Mouse (Mus musculus) testis, adult 2 months (tissue): ENCODE data around the gene 4930432M17Rik. TPM values are rescaled to one million over a fixed set of nuclear protein-coding genes. Genes with fewer than 3 reads are reported as not detected.

Source experiments
- H3K27ac ChIP-seq: fragments of 200-500 bp; 2 replicates; pipeline ENCODE4 v1.5.1; 2012; ENCODE audit warnings: low read depth, low read length; ENCODE audit not compliant: control insufficient read depth, insufficient read depth
- H3K27me3 ChIP-seq: fragments of 200-500 bp; 2 replicates; pipeline ENCODE4 v1.6.1; 2012; ENCODE audit warnings: mild to moderate bottlenecking, low read length, moderate library complexity; ENCODE audit not compliant: control insufficient read depth, insufficient read depth
- H3K36me3 ChIP-seq: fragments of 200-500 bp; 2 replicates; pipeline ENCODE4 v1.6.1; 2012; ENCODE audit warnings: mild to moderate bottlenecking, low read length; ENCODE audit not compliant: control insufficient read depth, insufficient read depth
- H3K4me1 ChIP-seq: fragments of 200-500 bp; 2 replicates; pipeline ENCODE4 v1.6.1; 2012; ENCODE audit warnings: low read length; ENCODE audit not compliant: control insufficient read depth, insufficient read depth
- H3K4me3 ChIP-seq: fragments of 200-500 bp; 2 replicates; pipeline ENCODE4 v1.5.1; 2012; ENCODE audit warnings: low read depth, mild to moderate bottlenecking, low read length, moderate library complexity, mixed read lengths; ENCODE audit not compliant: control insufficient read depth
- CTCF ChIP-seq: fragments of 200-500 bp; IDR thresholded peaks from 2 replicates; pipeline ENCODE4 v1.5.1; 2012; ENCODE audit warnings: low read depth, mild to moderate bottlenecking, inconsistent platforms, low read length, moderate library complexity; ENCODE audit not compliant: control insufficient read depth, insufficient read depth, insufficient replicate concordance
- POLR2A ChIP-seq: fragments of 200-500 bp; IDR thresholded peaks from 2 replicates; pipeline ENCODE4 v1.6.1; 2012; ENCODE audit warnings: low read depth, mild to moderate bottlenecking, inconsistent platforms, low read length, moderate library complexity; ENCODE audit not compliant: control insufficient read depth
- polyA plus RNA-seq: library from polyadenylated mRNA; depleted of rRNA; stranded (reverse); fragments of >200 nt; gene quantifications from 2 replicates; pipeline ENCODE4 v1.2.3, GENCODE M21; 2012

Gene 4930432M17Rik
- polyA plus RNA-seq, 1 experiment, result not detected

DNA sequence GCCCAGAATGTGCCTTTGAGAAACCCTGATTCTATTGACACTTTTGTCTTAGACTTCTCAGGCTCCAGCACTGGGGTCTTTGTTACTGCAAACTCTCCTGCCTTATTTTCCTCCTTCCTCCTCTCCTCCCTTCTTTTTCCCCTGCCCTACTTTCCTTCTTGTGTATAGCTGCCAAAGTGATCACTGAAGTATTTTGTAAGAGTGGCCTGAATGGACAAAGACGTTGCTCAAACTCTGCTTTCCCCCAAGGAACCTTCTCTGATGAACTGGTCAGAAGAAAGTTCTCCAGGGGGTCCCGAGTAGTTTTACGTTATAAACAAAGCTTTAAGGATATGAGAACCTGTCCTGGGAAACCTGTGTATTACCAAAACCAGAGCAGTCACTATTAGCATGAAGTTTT, 49.1 kb downstream of the 4930432M17Rik start:
- H3K27me3 ChIP-seq, result no peaks in the 10 kb centered on the region
- H3K27ac ChIP-seq, result no peak overlapping the region
- peaks cover 29% of the 10 kb centered on the region for H3K4me1 ChIP-seq
- no peaks in the 10 kb centered on the region for H3K36me3 ChIP-seq
- H3K4me3 ChIP-seq, result no peak overlapping the region
- no peak for TF ChIP-seq POLR2A
- no peak for TF ChIP-seq CTCF

DNA sequence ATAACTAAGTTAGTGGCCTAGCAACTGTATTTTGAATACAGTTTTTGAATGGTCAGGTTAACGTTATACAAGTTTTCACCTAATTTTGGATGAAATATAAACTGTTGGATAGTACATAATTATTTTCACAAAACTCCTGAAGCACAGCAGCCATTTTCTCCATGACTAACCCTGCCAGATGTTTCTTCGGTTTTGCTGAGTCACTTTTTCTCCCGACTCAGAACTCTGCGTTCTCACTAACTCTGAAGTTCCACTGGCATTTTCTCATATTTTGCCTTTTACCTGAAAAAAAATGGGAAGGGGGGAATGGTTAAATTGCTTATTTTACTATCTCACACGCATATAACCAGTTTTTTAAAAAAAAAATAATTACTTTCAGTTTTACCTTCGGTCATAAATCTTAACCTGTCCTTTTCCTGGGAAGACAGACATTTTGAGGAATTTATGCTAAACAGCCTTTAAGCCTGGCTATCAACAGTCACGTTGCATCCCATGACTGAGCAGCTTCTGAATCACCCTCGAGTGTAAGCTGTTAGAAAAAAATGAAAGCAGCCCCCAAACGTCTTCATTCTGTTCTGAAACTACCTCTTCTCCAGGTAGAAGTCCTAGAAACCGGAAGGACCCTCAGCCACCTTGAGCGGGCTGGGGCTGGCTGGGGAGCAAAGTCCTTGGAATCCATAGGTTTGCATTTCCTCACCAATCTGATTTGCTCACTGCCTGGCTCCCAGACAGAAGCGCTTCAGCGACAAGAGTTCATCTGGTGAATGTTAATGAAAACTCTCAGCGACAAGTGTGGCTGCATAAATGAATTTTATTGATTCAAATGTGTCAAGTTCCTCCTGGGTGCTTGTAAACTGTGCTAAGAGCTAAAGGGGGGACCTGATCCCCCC, 50.5 kb downstream of the 4930432M17Rik start:
- H3K27ac ChIP-seq, result no peak overlapping the region
- TF ChIP-seq CTCF (no peak), POLR2A (no peak)
- no peaks in the 10 kb centered on the region for H3K27me3 ChIP-seq
- H3K36me3 ChIP-seq, result no peaks in the 10 kb centered on the region
- H3K4me1 ChIP-seq, result peaks cover 31% of the 10 kb centered on the region
- no peak overlapping the region for H3K4me3 ChIP-seq

DNA sequence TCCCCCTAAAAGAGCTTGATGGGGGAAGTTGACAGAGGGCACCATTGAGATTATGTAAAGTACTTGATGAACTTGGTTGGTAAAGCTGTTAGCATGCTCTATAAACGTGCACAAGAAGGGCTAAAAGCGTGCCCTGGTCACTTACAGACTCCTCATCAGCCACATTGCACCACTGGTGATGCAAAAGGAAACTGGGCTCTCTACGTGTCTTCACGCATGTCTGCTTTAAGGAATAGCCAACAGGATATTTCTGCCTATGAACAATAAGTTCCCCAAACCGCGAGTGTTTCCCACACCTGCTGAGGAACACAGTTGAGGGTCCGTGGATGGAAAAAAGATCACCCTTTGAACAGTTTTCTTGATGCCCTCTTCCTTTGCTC, 51.1 kb downstream of the 4930432M17Rik start:
- Histone ChIP-seq H3K27me3 (no peaks in the 10 kb centered on the region), H3K4me1 (peaks cover 31% of the 10 kb centered on the region), H3K4me3 (no peak overlapping the region), H3K27ac (no peak overlapping the region), H3K36me3 (no peaks in the 10 kb centered on the region)
- no peak for TF ChIP-seq POLR2A
- TF ChIP-seq CTCF, result no peak

DNA sequence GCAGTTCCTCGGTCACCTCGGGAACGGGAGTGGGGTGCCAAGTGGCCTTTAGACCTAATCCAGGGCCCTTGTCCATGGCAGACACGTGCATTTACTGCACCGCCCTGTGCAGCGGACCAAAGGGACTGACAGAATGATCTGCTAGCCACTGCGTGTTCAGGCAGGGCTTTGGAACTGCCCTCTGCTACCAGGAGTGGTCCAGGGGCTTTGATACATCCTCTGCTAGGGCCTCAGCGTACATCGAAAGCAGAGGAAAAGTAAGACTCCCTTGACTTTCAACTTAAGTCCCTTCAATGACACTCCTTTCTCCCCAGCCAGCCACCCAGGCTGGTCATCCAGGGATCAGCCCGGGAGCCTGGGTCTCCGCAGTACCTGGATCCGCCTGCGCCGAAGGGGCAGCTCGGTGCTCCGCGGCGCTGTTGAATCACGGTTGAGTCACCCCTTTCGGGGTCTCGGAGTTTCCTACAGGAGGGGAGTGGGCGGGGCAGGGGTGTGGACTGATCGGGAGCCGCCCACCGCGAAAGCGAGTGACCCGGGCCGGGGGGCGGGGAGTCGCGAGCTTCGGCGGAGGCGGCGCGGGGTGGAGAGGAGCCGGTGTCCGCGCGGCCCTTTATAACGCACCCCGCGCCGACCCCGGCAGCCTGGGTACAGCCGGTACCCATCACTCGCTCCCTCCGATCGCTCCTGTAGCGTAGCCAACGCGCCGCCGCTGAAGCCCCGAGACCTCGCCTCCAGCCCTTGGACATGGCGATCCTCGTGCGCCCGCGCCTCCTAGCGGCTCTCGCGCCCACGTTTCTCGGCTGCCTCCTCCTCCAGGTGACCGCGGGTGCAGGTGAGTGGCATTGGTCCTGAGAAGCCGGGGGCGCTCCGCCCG, 52.6 kb downstream of the 4930432M17Rik start, which contains the start of gene F3:
Gene F3, plus strand, starts transcription at position 567 of the 874 bp plus-strand sequence.
- Histone ChIP-seq H3K4me3 (peak within 1 kb of the TSS; percentile 86), H3K4me1 (peaks cover 29% of the 10 kb centered on the region), H3K36me3 (no peaks in the 10 kb centered on the region), H3K27ac (peak within 1 kb of the TSS; percentile 22), H3K27me3 (no peaks in the 10 kb centered on the region)
- TF ChIP-seq POLR2A (no peak), CTCF (peak; percentile 26; the same call in 1 of the 2 replicates)

DNA sequence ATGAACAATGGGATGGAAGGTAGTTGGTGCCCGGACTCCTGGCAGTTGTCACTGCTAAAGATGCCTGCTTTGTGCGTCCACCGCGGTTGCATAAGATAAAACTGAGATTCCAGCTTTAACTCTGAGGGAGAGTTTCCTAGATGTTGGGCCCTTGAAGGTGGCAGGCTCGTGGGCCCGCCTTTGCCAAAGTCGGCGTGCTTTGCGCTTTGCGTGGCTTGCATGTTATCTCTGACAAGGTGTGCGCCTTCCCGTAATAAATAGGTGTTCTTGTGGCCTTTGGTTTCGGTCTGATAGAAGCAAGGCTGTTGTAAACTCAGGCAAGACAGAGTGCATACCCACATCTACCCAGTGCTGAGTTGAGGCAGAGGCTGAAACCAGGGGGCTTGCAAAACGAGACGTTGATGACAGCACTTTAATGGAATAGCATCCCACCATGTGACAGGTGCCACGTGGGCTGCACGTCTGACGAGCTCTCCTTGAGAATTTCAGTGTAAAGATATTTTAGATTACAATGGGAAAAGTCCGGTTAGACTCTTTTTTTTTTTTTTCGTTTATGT, 53.5 kb downstream of the 4930432M17Rik start:
- Histone ChIP-seq H3K27me3 (no peaks in the 10 kb centered on the region), H3K36me3 (no peaks in the 10 kb centered on the region), H3K4me3 (peak overlapping the region; percentile 86), H3K4me1 (peaks cover 22% of the 10 kb centered on the region), H3K27ac (peak overlapping the region; percentile 22; the same call in 1 of the 2 replicates)
- TF ChIP-seq POLR2A, result no peak
- TF ChIP-seq CTCF, result no peak

DNA sequence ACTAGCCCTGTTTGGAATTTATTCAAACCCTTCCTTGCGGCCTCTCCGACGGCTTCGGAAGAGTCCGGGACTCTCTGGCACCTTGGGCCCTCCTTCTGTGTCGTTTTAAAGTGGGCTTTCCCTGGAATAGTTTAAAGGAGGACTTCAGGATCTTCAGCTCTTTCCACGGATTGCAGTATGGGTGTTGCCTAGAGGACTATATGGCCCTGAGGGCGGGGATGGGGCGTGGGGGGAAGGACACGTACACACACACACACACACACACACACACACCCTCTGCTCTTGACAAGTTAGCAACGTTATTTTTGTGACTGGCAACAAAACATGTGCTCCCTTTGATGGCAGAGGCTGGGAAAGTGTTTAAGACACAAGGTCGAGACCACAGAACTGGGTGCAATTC, 54.0 kb downstream of the 4930432M17Rik start:
- Histone ChIP-seq H3K27ac (no peak overlapping the region), H3K4me3 (peak overlapping the region; percentile 86), H3K27me3 (no peaks in the 10 kb centered on the region), H3K4me1 (peaks cover 19% of the 10 kb centered on the region), H3K36me3 (no peaks in the 10 kb centered on the region)
- TF ChIP-seq CTCF (no peak), POLR2A (no peak)
